Mouse (Mus musculus) lung, adult 2 months (tissue): ENCODE measurements around the gene Iqcb1.

Source experiments
- CTCF ChIP-seq: fragments of 200-500 bp; IDR thresholded peaks from 2 replicates; pipeline ENCODE4 v1.5.1; 2011; ENCODE audit warnings: mild to moderate bottlenecking, low read length, control low read depth; ENCODE audit not compliant: insufficient read depth
- POLR2A ChIP-seq: fragments of 200-500 bp; IDR thresholded peaks from 2 replicates; pipeline ENCODE4 v1.6.1; 2011; ENCODE audit warnings: low read depth, mild to moderate bottlenecking, control low read depth, low read length, borderline replicate concordance; ENCODE audit errors: extremely low read depth

- no peak for TF ChIP-seq POLR2A
- no peak for TF ChIP-seq CTCF
Measured at GRCm38 (mm10) chr16:36784594-36785313, 43.4 kb upstream of the Iqcb1 start, which contains the start of gene Slc15a2.
